Mouse (Mus musculus) v-Abl transformed pro-B cells (cell line): Measurements from ENCODE around the gene Ankrd24.

Experiments
- in situ Hi-C, 2 experiments: fragments of 400-800 bp; cut with MboI; formaldehyde crosslinking; loops; one replicate each; pipeline ENCODE4 v1.15.1; 2025; ENCODE audit not compliant: unreplicated experiment in 2 of 2

Ankrd24 gene

DNA sequence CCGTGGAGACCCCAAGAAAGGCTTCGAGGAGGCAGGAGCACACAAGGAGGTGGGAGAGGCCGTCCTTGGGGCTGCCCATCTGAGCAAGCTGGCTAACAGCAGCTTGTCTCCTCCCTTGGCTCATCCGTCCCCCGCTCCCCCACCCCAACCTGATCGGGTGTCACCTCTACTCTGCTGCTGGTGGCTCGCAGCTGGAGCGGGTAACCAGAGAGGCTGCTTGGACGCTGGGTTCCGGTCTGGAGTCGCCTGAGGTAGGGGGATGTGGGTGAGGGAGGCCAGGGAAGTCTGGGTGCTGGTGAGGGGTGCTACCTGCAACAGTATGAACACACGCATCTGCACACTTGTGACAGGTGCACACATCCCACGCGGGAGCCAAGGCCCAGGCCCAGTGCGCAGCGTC is at the start of gene Ankrd24:
TSS of gene Ankrd24 (plus strand) at position 151 of the 400 bp plus-strand sequence.
- in situ Hi-C loops = loop anchor here in 1 of 2 experiments (25.0 kb wide), 1 partner anchor 984 kb away; the partner anchor contains the start of gene 1190007I07Rik

DNA sequence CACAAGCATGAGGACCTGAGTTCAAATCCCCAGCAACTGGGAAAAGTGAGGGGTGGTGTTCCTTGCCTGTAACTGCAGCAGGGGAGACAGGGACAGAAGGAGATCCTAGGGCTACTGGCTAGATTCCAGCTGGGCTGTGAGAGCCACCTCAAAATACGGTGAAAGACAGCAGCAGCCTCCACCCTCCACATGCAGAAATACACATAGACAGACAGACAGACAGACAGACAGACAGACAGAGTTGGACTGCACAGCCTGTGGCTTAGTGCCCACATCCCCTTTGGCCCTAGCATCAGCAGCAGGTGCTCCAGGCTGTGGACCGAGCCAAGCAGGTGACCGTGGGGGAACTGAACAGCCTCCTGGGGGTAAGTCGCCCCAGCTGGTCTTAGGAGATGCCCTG is 48.4 kb upstream of the Ankrd24 start:
- in situ Hi-C loops = no loop called here

DNA sequence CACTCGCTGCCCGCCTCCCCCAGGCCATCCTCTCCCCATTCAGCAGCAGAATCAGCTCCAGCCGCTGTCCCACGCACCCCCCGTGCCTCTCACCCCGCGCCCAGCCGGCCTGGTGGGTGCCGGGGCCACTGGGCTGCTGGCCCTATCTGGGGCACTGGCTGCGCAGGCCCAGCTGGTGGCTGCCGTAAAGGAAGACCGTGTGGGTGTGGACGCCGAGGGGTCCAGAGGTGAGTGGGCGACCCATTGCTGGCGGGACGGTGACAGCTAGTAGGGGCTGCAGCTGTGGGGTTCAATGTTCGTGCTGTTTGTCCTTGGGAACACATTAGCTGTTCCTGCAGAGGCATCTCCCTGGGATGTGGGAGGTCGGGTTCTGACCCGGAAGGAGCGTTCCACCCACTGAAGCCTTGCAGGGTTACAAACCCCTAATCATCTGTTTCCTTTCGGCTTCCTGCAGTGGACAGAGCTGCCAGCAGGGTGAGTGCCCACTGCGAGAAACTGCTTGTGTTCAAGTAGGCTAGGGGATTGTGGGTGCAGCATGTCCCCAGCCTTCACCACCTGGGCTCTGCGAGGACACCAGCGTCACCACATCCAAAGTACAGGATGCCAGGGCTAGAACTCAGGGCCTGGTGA is 47.8 kb upstream of the Ankrd24 start:
- in situ Hi-C loops = no loop called here

DNA sequence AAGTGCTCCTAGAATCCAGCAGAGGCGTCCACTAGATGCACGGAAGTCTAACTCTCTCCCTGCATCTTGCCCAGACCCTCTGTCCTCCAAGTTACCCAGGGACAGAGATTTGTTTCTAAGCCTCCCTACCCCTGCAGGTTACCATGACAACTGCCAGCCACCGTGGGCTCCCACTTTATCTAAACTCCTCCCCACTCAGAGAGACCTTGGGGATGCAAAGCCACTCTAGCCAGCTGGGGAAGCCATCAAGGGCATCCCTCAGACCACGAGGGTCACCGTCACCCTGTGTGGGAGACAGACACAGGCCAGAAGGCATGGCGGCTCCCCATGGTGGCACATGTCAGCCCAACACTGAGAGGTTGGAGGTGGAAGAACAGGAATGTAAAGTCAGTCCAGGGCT is 45.0 kb upstream of the Ankrd24 start:
- in situ Hi-C loops = no loop called here

DNA sequence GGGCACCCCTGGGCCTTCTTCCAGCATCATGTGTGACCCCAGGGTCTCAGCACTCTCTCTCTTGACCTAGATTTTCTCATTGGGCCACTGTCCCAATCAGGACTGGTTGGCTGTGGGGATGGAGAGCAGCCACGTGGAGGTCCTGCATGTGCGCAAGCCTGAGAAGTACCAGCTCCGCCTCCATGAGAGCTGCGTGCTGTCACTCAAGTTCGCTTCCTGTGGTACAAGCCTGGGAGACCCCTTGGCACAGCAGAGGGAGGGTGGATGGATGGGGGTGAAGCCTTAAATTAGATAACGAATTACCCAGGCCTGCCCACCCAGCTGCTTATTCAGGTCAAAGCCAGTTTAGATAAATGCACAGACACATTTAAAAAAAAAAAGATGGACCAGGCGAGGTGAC is 39.6 kb upstream of the Ankrd24 start:
- in situ Hi-C loops = no loop called here

DNA sequence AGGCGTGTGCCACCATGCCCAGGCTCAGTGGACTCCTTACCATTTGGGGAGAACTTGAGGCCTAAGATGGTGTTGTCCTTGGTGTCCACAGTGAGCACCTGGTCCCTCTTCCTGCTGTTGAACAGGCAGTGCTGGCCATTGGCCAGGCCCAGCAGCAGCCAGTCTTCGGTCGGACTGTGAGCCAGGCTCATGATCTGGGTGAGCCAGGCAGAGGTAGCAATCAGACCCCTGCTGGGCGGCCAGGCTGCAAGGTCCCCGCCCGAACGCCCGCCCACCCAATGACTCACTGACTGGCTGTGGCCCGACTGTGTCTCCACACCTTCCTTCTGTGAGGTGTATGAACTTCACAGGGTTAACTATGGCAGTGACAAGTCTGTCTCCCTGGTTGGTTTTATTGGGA is 36.5 kb upstream of the Ankrd24 start:
- in situ Hi-C loops = no loop called here

DNA sequence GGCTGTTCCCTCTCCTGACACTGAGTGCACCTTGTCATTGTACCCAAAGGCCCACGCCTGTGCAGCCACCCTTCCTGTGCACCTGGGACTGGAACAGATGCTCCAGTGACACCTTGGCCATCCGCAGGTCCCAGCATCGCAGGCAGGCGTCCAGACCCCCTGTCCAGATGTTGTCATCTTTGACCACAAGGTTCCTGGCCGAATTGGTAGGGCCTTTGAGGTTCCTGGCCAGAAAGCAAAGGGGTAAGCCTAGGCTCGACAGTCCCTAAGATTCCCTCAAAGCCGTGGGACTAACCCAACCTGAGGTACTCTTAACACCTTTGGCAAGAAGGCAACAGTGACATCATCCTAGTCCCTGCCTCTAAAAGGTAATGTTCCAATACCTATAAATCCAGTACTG is 35.7 kb upstream of the Ankrd24 start:
- in situ Hi-C loops = no loop called here

DNA sequence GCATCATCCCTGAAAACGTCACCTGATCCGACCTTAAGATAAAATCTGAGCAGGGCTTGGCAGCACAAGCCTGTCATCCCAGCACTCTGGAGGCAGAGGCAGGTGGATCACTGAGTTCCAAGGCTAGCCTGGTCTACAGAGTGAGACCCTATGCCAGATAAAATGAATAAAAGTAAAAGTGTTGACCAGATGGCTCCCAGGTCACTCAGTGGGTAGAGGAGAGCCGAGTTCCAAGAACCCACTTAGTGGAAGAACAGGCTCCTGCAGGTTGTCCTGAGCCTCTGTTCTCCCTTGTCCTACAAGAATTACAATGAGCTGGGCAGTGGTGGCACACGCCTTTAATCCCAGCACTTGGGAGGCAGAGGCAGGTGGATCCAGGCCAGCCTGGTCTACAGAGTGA is 35.1 kb upstream of the Ankrd24 start:
- in situ Hi-C loops = no loop called here

DNA sequence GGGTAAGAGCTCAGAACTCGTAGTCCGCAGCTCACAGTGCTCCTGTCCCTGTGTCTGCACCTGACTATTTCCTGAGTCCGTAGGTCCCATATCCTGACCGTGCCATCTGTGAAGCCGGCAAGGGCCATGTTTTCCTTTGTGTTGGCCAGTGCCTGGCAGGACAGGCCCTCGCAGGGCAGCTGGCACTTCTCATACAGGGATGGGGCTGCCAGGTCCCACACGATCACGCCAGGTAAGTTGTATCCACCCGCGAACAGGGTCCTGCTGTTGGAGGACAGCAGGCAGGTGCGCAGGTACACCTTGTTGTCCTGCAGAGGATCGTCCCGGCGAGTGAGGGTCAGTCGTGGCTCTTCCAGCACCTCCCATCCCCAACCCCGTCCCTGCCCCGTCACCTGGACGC is 34.4 kb upstream of the Ankrd24 start:
- in situ Hi-C loops = no loop called here

DNA sequence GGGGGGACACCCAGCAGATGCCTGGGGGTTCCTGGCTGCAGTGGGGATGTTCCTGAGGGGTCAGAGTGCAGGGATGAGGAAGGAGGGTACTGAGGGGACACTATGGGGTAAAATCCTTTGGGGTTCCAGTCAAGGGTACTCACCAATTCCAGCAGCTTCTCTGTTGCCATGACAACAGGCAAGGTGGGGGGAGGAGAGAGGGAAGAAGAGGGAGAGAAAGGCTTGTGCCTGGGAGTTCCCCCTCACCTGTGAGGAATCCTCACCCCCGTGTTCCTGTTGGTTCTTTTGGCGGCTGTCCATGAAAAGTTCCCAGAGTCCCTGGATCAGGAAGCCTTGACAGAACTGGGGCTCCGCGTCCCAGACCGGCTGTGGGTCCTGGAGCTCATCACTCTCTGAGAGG is 32.7 kb upstream of the Ankrd24 start:
- in situ Hi-C loops = no loop called here

DNA sequence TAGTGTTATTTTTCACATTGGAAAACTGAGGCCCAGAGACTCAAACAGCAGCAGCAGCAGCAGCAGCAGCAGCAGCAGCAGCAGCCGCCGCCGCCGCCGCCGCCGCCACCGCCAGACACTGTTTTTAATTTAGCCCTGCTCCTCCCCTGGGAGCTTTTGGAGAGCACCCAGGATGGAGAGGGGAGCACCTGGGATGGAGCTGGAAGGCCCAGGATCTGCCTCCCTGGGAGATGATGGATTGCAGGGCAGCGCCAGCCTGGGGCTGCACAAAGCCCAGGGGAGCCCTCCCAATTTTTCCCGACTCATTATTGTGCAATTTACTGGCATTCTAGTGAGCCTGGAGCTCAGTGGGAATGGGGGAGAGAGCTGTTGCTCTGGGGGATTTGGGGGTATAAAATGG is 31.7 kb upstream of the Ankrd24 start:
- in situ Hi-C loops = no loop called here

DNA sequence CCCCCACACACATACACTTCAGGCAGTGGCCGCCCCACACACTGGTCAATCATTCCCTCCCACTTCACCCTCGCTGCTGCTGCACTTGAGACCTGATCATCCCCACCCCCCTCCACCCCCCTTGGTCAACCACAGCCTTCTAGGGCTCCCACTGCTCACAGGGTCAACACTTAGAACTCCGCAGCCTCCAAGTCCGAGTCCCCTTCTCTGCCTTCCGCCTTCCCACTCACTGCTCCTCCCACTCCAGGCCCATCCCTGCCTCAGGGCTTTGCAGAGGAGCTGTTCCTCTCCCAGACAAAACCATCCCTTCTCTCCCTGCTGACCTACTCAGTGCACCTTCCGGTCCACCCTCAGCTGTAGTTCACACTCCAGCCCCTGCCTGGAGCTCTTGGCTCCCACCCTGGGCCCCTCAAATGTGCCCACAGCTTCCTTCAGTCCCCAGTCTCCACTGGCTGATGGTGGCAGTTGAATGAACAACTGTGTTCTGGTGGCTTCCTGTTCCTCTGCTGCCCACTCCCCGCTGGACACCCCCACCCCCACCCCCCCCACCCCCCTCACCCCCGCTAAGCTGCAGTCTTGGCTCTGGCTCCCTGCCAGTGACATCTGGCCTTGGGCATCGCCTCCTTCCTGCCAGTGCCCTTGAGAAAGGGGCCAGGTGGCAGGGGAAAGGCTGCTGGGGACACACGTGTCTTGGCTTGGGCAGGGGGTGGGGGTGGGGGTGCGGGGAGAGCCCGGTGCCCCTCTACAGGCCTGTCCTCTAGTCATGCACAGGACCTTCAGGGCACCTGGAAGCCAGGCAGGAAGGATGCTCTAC is 31.0 kb upstream of the Ankrd24 start:
- in situ Hi-C loops = no loop called here

DNA sequence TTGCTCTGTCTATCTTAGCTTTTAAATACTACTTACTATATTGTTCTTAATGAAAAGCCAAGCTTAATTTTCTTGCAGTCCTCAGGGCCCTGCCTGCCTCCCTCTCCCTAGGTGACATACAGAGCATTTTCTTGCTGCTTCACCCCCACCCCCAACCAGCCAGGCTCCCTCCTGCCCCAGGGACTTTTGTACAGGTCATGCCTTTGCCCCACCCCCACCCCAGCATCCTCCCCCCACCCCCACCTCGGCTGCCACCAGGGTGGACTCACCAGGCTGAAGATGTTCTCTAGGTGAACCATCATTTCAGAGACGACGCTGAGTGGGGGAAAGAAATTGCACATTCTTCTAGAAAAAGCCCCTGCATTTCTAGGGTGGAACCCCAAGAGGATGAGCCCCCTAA is 30.0 kb upstream of the Ankrd24 start:
- in situ Hi-C loops = no loop called here

DNA sequence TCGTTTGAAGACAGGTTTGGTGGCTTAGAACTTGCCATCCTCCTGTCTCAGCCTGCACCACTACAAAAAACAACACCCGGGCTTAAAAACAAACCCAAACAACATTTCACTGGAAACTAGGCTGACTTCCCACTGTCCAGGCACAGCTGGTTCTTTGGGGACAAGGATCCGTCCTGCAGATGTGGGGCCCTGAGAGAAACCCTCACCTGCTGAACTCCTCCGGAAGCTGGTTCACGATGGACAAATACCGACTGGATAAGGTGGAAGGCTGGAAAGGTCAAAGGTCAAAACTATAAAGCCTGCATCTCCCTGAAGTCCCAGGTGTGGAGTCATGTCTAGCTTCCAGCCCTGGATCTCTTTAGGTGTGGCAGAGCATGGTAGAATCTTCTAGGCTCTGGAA is 29.5 kb upstream of the Ankrd24 start:
- in situ Hi-C loops = no loop called here

DNA sequence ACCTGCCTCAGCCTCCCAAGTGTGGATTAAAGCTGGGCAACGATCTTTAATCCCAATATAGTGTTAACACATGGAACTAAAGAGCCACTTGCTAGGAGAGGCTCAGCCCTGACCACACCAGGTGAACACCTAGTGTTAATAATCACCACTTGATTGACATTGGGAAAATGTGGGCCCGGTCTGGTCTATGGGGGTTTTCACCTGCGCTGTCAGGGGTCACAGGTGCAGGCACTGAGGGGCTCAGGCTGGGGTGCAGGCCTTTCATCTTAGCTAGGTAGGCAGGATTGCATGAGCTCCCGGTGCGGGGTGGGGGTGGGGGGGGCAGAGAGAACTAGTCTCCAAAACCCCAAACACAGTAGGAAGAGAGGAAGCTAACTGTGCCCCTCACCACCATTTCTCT is 28.7 kb upstream of the Ankrd24 start:
- in situ Hi-C loops = loop anchor here (5.0 kb wide), 1 partner anchor 37 kb away; no protein-coding TSS in a partner anchor

DNA sequence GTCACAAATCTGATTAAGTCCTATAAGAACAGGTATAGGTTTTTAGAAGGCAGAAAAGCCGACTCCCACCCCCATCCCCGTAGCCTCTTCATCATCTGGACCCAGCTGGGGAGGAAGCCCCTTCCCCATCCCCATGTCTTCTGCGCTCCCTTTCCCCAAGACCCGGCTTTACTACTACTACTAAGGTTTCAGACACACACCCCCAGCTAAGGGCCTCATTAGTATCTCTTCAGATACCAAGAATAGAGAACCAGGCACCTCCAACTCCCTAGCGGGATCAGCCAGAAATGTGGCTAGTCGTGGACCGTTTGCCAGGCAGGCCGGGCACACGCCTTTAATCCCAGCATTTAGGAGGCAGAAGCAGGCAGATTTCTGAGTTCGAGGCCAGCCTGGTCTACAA is 28.2 kb upstream of the Ankrd24 start:
- in situ Hi-C loops = loop anchor here (5.0 kb wide), 1 partner anchor 38 kb away; no protein-coding TSS in a partner anchor

DNA sequence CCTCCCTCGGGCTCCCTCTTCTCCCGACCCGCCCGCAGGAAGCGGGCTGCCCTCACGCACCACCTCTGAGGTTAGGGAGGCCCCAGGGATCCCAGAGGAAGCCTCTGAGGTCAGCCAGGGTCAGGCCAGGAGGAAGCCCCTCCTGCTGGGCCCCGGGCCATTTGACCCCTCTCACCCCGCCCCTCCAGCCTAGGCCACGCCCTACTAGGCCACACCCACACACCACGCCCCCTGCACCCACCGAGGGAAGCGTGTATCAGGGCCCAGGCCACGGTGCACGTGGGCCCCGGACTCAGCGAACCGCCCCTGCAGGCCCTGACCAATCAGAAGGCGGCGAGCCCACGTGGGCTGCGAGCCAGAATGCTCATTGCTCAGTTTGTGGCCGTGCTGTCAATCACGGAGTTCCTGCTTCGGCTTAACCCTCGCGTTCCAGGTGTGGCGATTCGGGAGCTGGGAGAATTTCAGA is 27.6 kb upstream of the Ankrd24 start, which contains the start of gene Tle6:
TSS of gene Tle6 (minus strand) at position 336 of the 466 bp plus-strand sequence.
- in situ Hi-C loops = loop anchor here (5.0 kb wide), 1 partner anchor 38 kb away; no protein-coding TSS in a partner anchor

DNA sequence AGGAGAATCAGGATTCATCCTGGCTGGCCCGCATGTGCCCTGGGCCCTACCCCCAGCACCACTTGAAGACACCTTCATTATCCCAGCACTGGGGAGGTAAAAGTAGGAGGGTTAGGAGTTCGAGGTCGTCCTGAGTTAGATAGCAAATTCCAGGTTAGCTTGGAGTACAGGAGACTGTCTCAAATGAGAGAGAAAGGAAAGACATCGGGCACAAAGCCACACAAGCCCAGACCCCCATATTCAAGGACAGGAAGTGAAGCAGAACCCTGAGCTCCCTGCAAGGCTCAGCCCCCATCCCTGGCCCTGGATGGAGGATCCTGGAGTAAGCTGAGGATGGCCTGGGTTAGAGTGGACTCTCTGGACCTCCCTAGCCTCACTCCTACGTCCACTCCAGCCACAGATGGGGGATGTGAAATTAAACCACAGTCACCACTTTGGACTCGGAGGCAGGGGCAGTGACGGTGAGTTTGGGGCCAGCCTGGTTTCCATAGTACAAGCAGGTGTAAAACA is 26.9 kb upstream of the Ankrd24 start:
- in situ Hi-C loops = loop anchor here (5.0 kb wide), 1 partner anchor 39 kb away; no protein-coding TSS in a partner anchor

DNA sequence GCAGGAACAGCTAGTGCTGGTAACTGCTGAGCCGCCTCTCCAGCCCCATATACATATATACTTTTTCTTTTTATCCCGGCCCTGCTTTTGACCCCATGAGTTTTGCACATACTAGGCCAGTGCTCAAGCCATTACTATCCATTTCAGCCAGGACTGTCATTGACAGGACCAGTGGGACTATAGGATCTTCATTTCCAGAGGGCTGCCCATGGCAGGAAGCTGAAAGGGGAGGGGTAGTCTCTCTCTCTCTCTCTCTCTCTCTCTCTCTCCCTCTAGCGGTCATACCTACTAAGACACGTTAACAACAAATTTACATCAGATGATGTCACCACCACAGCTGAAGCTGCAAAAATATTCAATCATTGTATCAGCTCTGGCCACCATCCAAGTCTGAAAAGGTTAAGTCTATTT is 25.6 kb upstream of the Ankrd24 start:
- in situ Hi-C loops = loop anchor here (5.0 kb wide), 1 partner anchor 40 kb away; no protein-coding TSS in a partner anchor

DNA sequence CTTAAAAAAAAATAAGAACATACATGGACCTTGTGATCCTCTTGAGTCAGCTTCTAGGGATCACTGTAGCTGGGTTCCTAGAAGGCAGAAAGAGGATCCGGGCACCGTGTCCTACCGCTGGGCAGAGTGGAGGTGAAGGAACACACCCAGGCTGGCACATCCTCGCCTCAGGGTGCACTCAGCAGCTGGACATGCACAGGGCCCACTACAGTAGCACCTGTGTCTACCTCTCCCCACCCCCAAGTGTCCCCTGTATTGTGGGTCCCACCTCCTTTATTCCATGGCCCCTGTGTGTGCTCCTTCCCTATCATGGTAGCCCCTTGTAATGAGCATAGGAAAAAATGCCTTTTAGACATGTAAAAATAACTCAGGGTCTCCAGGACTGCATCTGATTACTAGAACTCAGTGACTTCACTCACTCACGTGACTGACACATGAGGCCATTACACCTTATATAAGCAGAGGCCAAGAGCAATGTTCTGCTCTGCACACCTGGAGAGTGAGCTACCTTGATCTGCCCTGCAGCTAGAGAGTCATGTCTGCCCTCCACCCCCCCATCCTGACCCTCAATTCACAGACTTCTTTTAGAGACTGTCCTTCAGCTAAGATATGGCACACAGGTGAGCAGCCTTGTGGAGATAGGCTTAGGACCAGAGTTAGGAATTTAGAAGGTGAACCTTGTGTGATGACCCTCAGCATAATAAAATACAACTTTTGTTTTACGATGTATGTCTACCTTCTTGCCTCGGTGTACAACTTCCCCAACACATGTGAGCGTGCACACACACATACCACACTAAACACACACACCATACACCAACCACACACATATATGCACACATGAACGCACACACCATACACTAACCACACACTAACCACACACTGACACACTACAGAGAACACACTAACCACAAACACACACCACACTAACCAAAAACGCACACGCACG is 24.0 kb upstream of the Ankrd24 start:
- in situ Hi-C loops = loop anchor here (5.0 kb wide), 1 partner anchor 42 kb away; no protein-coding TSS in a partner anchor
